Mouse (Mus musculus): ENCODE results near the gene Gm12248.

Gm12248 gene

DNA sequence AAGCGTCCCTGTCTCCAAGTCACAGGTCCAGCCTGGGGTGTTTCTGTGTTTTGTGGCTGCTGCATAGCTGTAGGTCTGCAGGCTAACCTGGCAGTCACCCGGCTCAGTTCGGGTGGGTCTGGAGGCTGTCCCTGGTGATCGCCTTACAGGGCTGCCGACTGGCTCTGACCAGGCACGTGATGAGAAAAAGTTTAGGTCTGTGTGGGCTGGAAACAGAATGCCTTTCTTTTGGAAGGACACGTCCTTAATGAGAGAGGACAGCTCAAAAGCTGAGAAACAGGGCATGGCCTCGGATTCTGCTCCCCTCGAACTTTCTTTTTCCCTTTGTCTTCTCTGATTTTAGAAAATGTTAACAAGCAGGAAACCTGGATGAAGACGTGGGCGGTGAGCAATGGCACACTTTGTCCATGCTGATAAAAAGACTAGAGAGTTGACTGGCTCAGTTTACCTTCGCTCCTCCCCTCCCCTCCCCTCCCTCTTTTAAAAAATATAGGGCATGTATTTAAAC is at the start of gene Gm12248:
Gm12248 (minus strand) TSS at position 114 of the 508 bp plus-strand sequence.
- H3K27me3 ChIP-seq (ENCODE audit: control insufficient read depth, insufficient read depth, low read length, poor library complexity, severe bottlenecking), result no peaks in the 10 kb centered on the region
- H3K36me3 ChIP-seq (ENCODE audit: control insufficient read depth, insufficient read depth, low read length, poor library complexity, severe bottlenecking), result no peaks in the 10 kb centered on the region
- no peak for DNase-seq (ENCODE audit: low read depth, low spot score)

- Histone ChIP-seq H3K27me3 (ENCODE audit: control insufficient read depth, insufficient read depth, low read length, poor library complexity, severe bottlenecking) (no peaks in the 10 kb centered on the region), H3K36me3 (ENCODE audit: control insufficient read depth, insufficient read depth, low read length, poor library complexity, severe bottlenecking) (peaks cover 2% of the 10 kb centered on the region)
- no peak for DNase-seq (ENCODE audit: low read depth, low spot score)
These were observed 46.5 kb upstream of the Gm12248 start for GRCm38 (mm10) chr11:58139466-58139865.

DNA sequence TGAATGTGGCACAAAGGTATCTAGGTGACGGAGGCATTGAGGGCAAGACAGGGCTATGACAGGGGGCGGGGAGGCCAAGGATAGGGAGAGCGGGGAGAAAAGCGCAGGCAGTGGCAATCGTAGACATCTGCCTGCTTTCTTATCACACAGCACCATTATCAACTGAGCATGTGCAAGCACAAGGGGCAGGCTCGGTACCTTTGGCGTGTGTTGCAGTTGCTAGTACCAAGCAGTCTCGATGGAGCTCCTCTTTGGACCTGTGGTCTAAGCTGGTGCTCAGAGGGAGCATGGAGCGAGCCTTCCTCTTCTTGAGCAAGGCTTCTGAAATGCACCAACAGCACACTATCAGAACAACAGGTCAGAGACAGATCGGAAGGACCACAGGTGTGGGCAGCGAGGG is 45.9 kb upstream of the Gm12248 start:
- DNase-seq (ENCODE audit: low read depth, low spot score), result no peak

GRCm38 (mm10) chr11:58136677-58137076 is 43.7 kb upstream of the Gm12248 start:
- DNase-seq (ENCODE audit: low read depth, low spot score), result no peak
- Histone ChIP-seq H3K36me3 (ENCODE audit: control insufficient read depth, insufficient read depth, low read length, poor library complexity, severe bottlenecking) (peaks cover 2% of the 10 kb centered on the region), H3K27me3 (ENCODE audit: control insufficient read depth, insufficient read depth, low read length, poor library complexity, severe bottlenecking) (no peaks in the 10 kb centered on the region)

More for the DNA sequence above, 45.9 kb upstream of the Gm12248 start:
- peaks cover 2% of the 10 kb centered on the region for H3K36me3 ChIP-seq (ENCODE audit: control insufficient read depth, insufficient read depth, low read length, poor library complexity, severe bottlenecking)
- no peaks in the 10 kb centered on the region for H3K27me3 ChIP-seq (ENCODE audit: control insufficient read depth, insufficient read depth, low read length, poor library complexity, severe bottlenecking)

DNA sequence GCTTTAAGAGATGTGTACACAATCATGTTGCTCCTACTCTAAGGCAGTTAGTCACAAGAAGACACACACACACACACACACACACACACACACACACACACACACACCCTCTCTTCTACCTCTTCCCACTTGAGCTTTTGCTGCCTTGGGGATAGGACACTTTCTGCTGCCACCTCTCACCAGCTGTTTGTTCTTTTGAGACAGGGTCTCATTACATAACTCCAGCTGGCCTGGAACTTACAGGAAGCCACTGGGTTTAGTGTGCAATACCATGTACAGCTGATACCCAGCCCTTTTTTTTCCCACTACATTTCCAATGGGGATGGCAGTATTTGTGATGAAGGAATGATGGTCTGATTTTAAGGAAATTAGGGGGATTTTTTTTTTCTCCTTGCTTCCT is 42.4 kb upstream of the Gm12248 start:
- peaks cover 2% of the 10 kb centered on the region for H3K36me3 ChIP-seq (ENCODE audit: control insufficient read depth, insufficient read depth, low read length, poor library complexity, severe bottlenecking)
- DNase-seq (ENCODE audit: low read depth, low spot score), result no peak

DNA sequence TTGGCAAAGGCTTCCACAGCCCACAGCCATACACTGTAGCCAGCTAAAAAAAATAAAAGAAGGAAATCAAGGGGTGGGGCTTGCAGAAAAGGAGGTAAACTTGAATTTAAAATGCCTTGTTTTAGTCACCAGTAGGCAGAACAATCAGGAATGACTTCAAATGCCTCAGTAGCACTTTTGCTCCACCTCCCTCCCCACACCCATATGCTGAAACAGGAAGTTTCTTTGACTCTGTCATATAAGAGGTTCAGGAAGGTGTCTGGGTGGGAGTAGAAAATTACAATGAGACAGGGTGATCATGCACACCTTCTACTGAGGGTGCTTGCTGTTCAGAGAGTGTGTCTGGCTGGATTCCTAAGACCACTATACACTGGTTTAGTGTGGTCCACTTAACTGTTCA is 41.9 kb upstream of the Gm12248 start:
- DNase-seq (ENCODE audit: low read depth, low spot score), result no peak
- peaks cover 4% of the 10 kb centered on the region for H3K36me3 ChIP-seq (ENCODE audit: control insufficient read depth, insufficient read depth, low read length, poor library complexity, severe bottlenecking)
- no peaks in the 10 kb centered on the region for H3K27me3 ChIP-seq (ENCODE audit: control insufficient read depth, insufficient read depth, low read length, poor library complexity, severe bottlenecking)

More for the DNA sequence above, 42.4 kb upstream of the Gm12248 start:
- no peaks in the 10 kb centered on the region for H3K27me3 ChIP-seq (ENCODE audit: control insufficient read depth, insufficient read depth, low read length, poor library complexity, severe bottlenecking)

GRCm38 (mm10) chr11:58132026-58132425 is 39.1 kb upstream of the Gm12248 start:
- no peaks in the 10 kb centered on the region for H3K27me3 ChIP-seq (ENCODE audit: control insufficient read depth, insufficient read depth, low read length, poor library complexity, severe bottlenecking)
- peaks cover 8% of the 10 kb centered on the region for H3K36me3 ChIP-seq (ENCODE audit: control insufficient read depth, insufficient read depth, low read length, poor library complexity, severe bottlenecking)
- DNase-seq (ENCODE audit: low read depth, low spot score), result no peak

GRCm38 (mm10) chr11:58129302-58129843 is 36.4 kb upstream of the Gm12248 start:
- Histone ChIP-seq H3K36me3 (ENCODE audit: control insufficient read depth, insufficient read depth, low read length, poor library complexity, severe bottlenecking) (peaks cover 9% of the 10 kb centered on the region), H3K27me3 (ENCODE audit: control insufficient read depth, insufficient read depth, low read length, poor library complexity, severe bottlenecking) (no peaks in the 10 kb centered on the region)
- no peak for DNase-seq (ENCODE audit: low read depth, low spot score)

DNA sequence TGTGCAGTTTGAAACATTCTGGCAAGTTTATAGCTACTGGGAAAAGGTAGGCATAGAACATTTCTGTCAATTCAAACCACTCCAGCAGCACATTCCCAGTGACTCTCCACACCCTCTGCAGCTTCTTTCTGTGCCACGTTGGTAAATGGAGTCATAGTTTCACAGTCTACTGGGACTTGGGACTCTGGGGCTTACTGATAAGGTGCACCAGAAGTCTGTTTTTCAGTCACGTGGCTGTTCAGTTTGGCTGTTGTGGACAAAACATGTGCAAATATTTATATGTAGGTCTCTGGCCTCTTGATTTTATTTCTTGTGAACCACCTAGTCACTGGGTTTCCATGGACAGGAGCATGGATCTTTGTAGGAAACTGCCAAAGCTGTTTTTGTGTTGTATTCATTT is 34.6 kb upstream of the Gm12248 start:
- H3K27me3 ChIP-seq (ENCODE audit: control insufficient read depth, insufficient read depth, low read length, poor library complexity, severe bottlenecking), result no peaks in the 10 kb centered on the region
- DNase-seq (ENCODE audit: low read depth, low spot score), result no peak
- peaks cover 8% of the 10 kb centered on the region for H3K36me3 ChIP-seq (ENCODE audit: control insufficient read depth, insufficient read depth, low read length, poor library complexity, severe bottlenecking)

DNA sequence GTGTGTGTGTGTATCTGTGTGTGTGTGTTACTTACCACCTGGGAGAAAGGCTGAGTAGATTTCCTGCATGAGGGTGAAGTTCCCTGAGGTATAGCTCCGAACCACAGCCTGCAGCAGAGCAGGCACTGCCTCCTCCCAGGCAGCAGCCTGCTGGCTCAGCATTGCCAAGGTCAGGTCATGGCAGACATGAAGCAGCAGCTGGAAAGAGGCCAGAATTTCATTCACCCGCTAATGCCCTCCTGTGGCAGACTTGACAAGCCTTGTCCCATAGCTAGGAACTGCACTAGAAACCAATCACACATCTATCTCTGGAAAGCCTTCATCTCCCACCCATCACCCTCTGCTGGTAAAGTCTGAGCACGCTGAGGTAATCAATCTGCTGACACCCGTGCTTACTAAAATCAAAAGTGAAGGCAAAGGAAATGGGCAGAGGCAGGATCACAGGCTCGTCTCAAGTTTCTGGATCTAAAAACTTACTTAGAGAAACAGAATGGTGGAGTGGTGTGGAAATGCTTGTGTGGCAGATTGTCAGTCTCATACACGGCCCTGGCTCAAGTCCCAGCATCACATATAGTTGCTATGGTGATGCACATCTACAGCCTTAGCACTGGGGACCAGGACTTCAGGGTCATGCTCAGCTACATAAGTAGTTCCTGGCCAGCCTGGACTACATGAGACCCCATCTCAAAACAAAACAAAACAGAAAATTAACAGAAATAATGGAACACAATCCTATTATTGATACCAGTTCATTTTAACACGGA is 33.6 kb upstream of the Gm12248 start:
- no peak for DNase-seq (ENCODE audit: low read depth, low spot score)
- peaks cover 8% of the 10 kb centered on the region for H3K36me3 ChIP-seq (ENCODE audit: control insufficient read depth, insufficient read depth, low read length, poor library complexity, severe bottlenecking)
- H3K27me3 ChIP-seq (ENCODE audit: control insufficient read depth, insufficient read depth, low read length, poor library complexity, severe bottlenecking), result no peaks in the 10 kb centered on the region

- DNase-seq (ENCODE audit: low read depth, low spot score), result no peak
- Histone ChIP-seq H3K27me3 (ENCODE audit: control insufficient read depth, insufficient read depth, low read length, poor library complexity, severe bottlenecking) (no peaks in the 10 kb centered on the region), H3K36me3 (ENCODE audit: control insufficient read depth, insufficient read depth, low read length, poor library complexity, severe bottlenecking) (peaks cover 12% of the 10 kb centered on the region)
These were observed 32.1 kb upstream of the Gm12248 start for GRCm38 (mm10) chr11:58125021-58125420.

DNA sequence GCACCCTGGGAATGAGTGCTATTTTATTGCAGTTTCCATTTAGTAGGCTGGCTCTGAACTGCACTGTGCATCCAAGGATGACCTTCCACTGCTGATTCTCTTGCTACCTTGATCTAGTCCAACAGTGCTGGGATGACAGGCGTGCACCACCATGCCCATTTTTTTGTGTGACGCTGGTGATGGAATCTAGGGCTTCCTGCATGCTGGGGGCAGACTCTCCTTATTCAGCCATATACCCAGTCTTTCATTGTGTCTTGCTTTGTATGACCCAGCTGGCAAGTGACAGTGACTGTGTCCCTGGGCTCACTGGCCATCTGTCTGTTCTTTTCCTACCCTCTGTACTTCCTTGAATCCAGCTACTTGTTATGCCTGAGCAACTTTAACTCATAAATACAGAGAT is 30.8 kb upstream of the Gm12248 start:
- Histone ChIP-seq H3K27me3 (ENCODE audit: control insufficient read depth, insufficient read depth, low read length, poor library complexity, severe bottlenecking) (no peaks in the 10 kb centered on the region), H3K36me3 (ENCODE audit: control insufficient read depth, insufficient read depth, low read length, poor library complexity, severe bottlenecking) (peaks cover 11% of the 10 kb centered on the region)
- DNase-seq (ENCODE audit: low read depth, low spot score), result no peak

GRCm38 (mm10) chr11:58121351-58121750 is 28.4 kb upstream of the Gm12248 start:
- H3K27me3 ChIP-seq (ENCODE audit: control insufficient read depth, insufficient read depth, low read length, poor library complexity, severe bottlenecking), result no peaks in the 10 kb centered on the region
- no peak for DNase-seq (ENCODE audit: low read depth, low spot score)
- H3K36me3 ChIP-seq (ENCODE audit: control insufficient read depth, insufficient read depth, low read length, poor library complexity, severe bottlenecking), result peaks cover 9% of the 10 kb centered on the region

- H3K27me3 ChIP-seq (ENCODE audit: control insufficient read depth, insufficient read depth, low read length, poor library complexity, severe bottlenecking), result no peaks in the 10 kb centered on the region
- no peak for DNase-seq (ENCODE audit: low read depth, low spot score)
- peaks cover 11% of the 10 kb centered on the region for H3K36me3 ChIP-seq (ENCODE audit: control insufficient read depth, insufficient read depth, low read length, poor library complexity, severe bottlenecking)
These were observed 27.7 kb upstream of the Gm12248 start for GRCm38 (mm10) chr11:58120655-58121054.

- Histone ChIP-seq H3K36me3 (ENCODE audit: control insufficient read depth, insufficient read depth, low read length, poor library complexity, severe bottlenecking) (peaks cover 19% of the 10 kb centered on the region), H3K27me3 (ENCODE audit: control insufficient read depth, insufficient read depth, low read length, poor library complexity, severe bottlenecking) (no peaks in the 10 kb centered on the region)
- DNase-seq (ENCODE audit: low read depth, low spot score), result no peak
These were observed 24.2 kb upstream of the Gm12248 start for GRCm38 (mm10) chr11:58117044-58117652.
